Mouse (Mus musculus) layer of hippocampus, postnatal 10 days (tissue): Measurements from ENCODE around the gene Klrb1f. TPM values are rescaled to one million over a fixed set of nuclear protein-coding genes. Genes with fewer than 3 reads are reported as not detected.

Source experiments
- total RNA-seq, 2 experiments: library from RNA; stranded (reverse); gene quantifications; 2 replicates each; pipeline ENCODE4 v1.2.3; 2021

The Klrb1f gene
- total RNA-seq, 2 experiments from 2014 or later: not detected

Other genes with a start within 250 kb of the Klrb1f start
- not detected for gene Gm44511, start 219.6 kb upstream of the Klrb1f start, total RNA-seq
- not detected for gene Klrb1b, start 219.6 kb upstream of the Klrb1f start, total RNA-seq
- not detected for gene Clec2i, start 158.3 kb upstream of the Klrb1f start, total RNA-seq
- 1 to 10 TPM; 1.6 to 1.7 TPM for gene BC035044, start 154.8 kb upstream of the Klrb1f start, total RNA-seq
- not detected for gene Clec2g, start 111.5 kb upstream of the Klrb1f start, total RNA-seq
- gene Clec2e, start 55.0 kb downstream of the Klrb1f start, total RNA-seq: not detected
- 1 to 10 TPM; 5.2 to 5.8 TPM for gene Clec2d, start 134.7 kb downstream of the Klrb1f start, total RNA-seq
- gene Cd69, start 229.5 kb downstream of the Klrb1f start, total RNA-seq: not detected